Mouse (Mus musculus): Measurements from ENCODE around the gene Gm44805.
"Not testable (repeated sequence)": the region's sequence is repeated elsewhere in the genome, so short reads cannot be mapped to it uniquely, and the experiment has no call there.

The Gm44805 gene

GRCm38 (mm10) chr7:19699827-19700148 lies 18.6 kb upstream of the Gm44805 start:
- DNase-seq (ENCODE audit: low read depth, low spot score), result no peak

- no peak for DNase-seq (ENCODE audit: low read depth, low spot score)
Observed at GRCm38 (mm10) chr7:19698907-19699826, 17.9 kb upstream of the Gm44805 start, which contains the start of gene Apoe. Gene Apoe (minus strand): TSS chr7:19699188.

- no peak for DNase-seq (ENCODE audit: low read depth, low spot score)
Observed at GRCm38 (mm10) chr7:19697949-19698906, 17.0 kb upstream of the Gm44805 start.

- DNase-seq (ENCODE audit: low read depth, low spot score), result no peak
Observed at GRCm38 (mm10) chr7:19696336-19696873, 15.2 kb upstream of the Gm44805 start.

GRCm38 (mm10) chr7:19695881-19696280 lies 14.7 kb upstream of the Gm44805 start:
- no peak for DNase-seq (ENCODE audit: low read depth, low spot score)

- no peak for DNase-seq (ENCODE audit: low read depth, low spot score)
Observed at GRCm38 (mm10) chr7:19695213-19695594, 14.0 kb upstream of the Gm44805 start.

- no peak for DNase-seq (ENCODE audit: low read depth, low spot score)
Observed at GRCm38 (mm10) chr7:19694336-19695212, 13.4 kb upstream of the Gm44805 start.

- no peak for DNase-seq (ENCODE audit: low read depth, low spot score)
Observed at GRCm38 (mm10) chr7:19693421-19693820, 12.2 kb upstream of the Gm44805 start.

GRCm38 (mm10) chr7:19691873-19692865 lies 10.9 kb upstream of the Gm44805 start, which contains the start of gene Apoc1:
Gene Apoc1 (minus strand): TSS chr7:19692660.
- DNase-seq (ENCODE audit: low read depth, low spot score), result no peak

- no peak for DNase-seq (ENCODE audit: low read depth, low spot score)
Observed at GRCm38 (mm10) chr7:19691434-19691833, 10.2 kb upstream of the Gm44805 start.

- DNase-seq (ENCODE audit: low read depth, low spot score), result no peak
Observed at GRCm38 (mm10) chr7:19690845-19691244, 9.6 kb upstream of the Gm44805 start.

GRCm38 (mm10) chr7:19688611-19689010 lies 7.4 kb upstream of the Gm44805 start:
- no peak for DNase-seq (ENCODE audit: low read depth, low spot score)

GRCm38 (mm10) chr7:19688101-19688500 lies 6.9 kb upstream of the Gm44805 start:
- DNase-seq (ENCODE audit: low read depth, low spot score), result no peak

- DNase-seq (ENCODE audit: low read depth, low spot score), result not testable (repeated sequence)
Observed at GRCm38 (mm10) chr7:19686927-19687583, 5.8 kb upstream of the Gm44805 start.

GRCm38 (mm10) chr7:19686521-19686920 lies 5.3 kb upstream of the Gm44805 start:
- DNase-seq (ENCODE audit: low read depth, low spot score), result no peak

GRCm38 (mm10) chr7:19685374-19685773 lies 4.2 kb upstream of the Gm44805 start:
- DNase-seq (ENCODE audit: low read depth, low spot score), result no peak

GRCm38 (mm10) chr7:19683771-19684201 lies 2.6 kb upstream of the Gm44805 start:
- no peak for DNase-seq (ENCODE audit: low read depth, low spot score)

GRCm38 (mm10) chr7:19682979-19683378 lies 1.8 kb upstream of the Gm44805 start:
- no peak for DNase-seq (ENCODE audit: low read depth, low spot score)

GRCm38 (mm10) chr7:19680702-19681101 lies 521 bp downstream of the Gm44805 start:
- no peak for DNase-seq (ENCODE audit: low read depth, low spot score)
